Mouse (Mus musculus) limb, embryonic 12.5 days (tissue): ENCODE measurements around the gene Ankrd17. TPM values are rescaled to one million over a fixed set of nuclear protein-coding genes. Genes with fewer than 3 reads are reported as not detected.

ENCODE experiments used
- ATAC-seq: fragments of 200-750 bp; cut with Nextera tagmentation; 2 replicates; pipeline ENCODE4 v1.8.0; 2017; ENCODE audit warnings: low read depth, moderate TSS enrichment; ENCODE audit not compliant: insufficient number of reproducible peaks, insufficient read depth, low FRiP score, low TSS enrichment
- H3K27ac ChIP-seq: fragments of 300-500 bp; sonication (generic); 2 replicates; pipeline ENCODE4 v1.5.1; 2016; ENCODE audit warnings: mild to moderate bottlenecking, moderate library complexity
- H3K27me3 ChIP-seq: fragments of 300-500 bp; sonication (generic); 2 replicates; pipeline ENCODE4 v1.6.1; 2016; ENCODE audit warnings: mild to moderate bottlenecking, moderate library complexity
- H3K36me3 ChIP-seq: fragments of 300-500 bp; sonication (generic); 2 replicates; pipeline ENCODE4 v1.6.1; 2016; ENCODE audit warnings: mild to moderate bottlenecking, moderate library complexity
- H3K4me1 ChIP-seq: fragments of 300-500 bp; sonication (generic); replicated peaks from 2 replicates; pipeline ENCODE4 v1.6.1; 2016
- H3K4me2 ChIP-seq: fragments of 300-500 bp; sonication (generic); 2 replicates; pipeline ENCODE4 v1.6.1; 2016; ENCODE audit warnings: mild to moderate bottlenecking, moderate library complexity
- H3K4me3 ChIP-seq: fragments of 300-500 bp; sonication (generic); replicated peaks from 2 replicates; pipeline ENCODE4 v1.5.1; 2016; ENCODE audit warnings: mild to moderate bottlenecking
- H3K9ac ChIP-seq: fragments of 300-500 bp; sonication (generic); replicated peaks from 2 replicates; pipeline ENCODE4 v1.6.1; 2016; ENCODE audit warnings: mild to moderate bottlenecking, moderate library complexity
- H3K9me3 ChIP-seq: fragments of 300-500 bp; sonication (generic); 2 replicates; pipeline ENCODE4 v1.6.1; 2016; ENCODE audit warnings: mild to moderate bottlenecking, moderate library complexity
- WGBS: fragments of 180-500 bp; shearing (Covaris S2); methylation state at CpG from one replicate; pipeline ENCODE4 v1.1.7; 2016; 5-methylcytosine and 5-hydroxymethylcytosine counted together
- polyA plus RNA-seq: library from polyadenylated mRNA; unstranded; fragments of >200 nt; fragmentation: Nextera tagmentation; extraction: Ambion mirVana; gene quantifications from 2 replicates; pipeline ENCODE4 v1.2.1, GENCODE M21; 2016

Gene Ankrd17
- polyA plus RNA-seq, 1 experiment from 2014 or later: 30.4 TPM

- no peak for ATAC-seq
- peak within 1 kb of the TSS; percentile 94 for H3K4me3 ChIP-seq
These were observed 608 bp upstream of the Ankrd17 start, which contains the start of gene Gm9958 for GRCm38 (mm10) chr5:90367067-90367303. Gene Gm9958 (plus strand): TSS chr5:90367204.

GRCm38 (mm10) chr5:90365141-90365951 is 1.0 kb downstream of the Ankrd17 start:
- no peaks in the 10 kb centered on the region for H3K27me3 ChIP-seq
- under 1% methylated on average over 58 of the region's 61 CpGs for WGBS
- no peaks in the 10 kb centered on the region for H3K36me3 ChIP-seq
- H3K27ac ChIP-seq: peak overlapping the region; percentile 100
- ATAC-seq: peak; percentile 14
- peak overlapping the region; percentile 73 for H3K4me2 ChIP-seq
- peaks cover 20% of the 10 kb centered on the region for H3K4me1 ChIP-seq
- H3K9me3 ChIP-seq: no peaks in the 10 kb centered on the region
- H3K4me3 ChIP-seq: peak overlapping the region; percentile 94
- H3K9ac ChIP-seq: peak overlapping the region; percentile 98

More at GRCm38 (mm10) chr5:90367067-90367303, 608 bp upstream of the Ankrd17 start, which contains the start of gene Gm9958:
- Histone ChIP-seq H3K4me1 (peaks cover 20% of the 10 kb centered on the region), H3K9me3 (no peaks in the 10 kb centered on the region), H3K27me3 (no peaks in the 10 kb centered on the region), H3K4me2 (peak within 1 kb of the TSS; percentile 73), H3K36me3 (no peaks in the 10 kb centered on the region), H3K9ac (peak within 1 kb of the TSS; percentile 98), H3K27ac (peak within 1 kb of the TSS; percentile 100)
- 3% methylated on average over 7 of the region's 7 CpGs for WGBS

GRCm38 (mm10) chr5:90364526-90364925 is 1.9 kb downstream of the Ankrd17 start:
- H3K36me3 ChIP-seq: peaks cover 7% of the 10 kb centered on the region; the same call in 1 of the 2 replicates
- no peak for ATAC-seq
- no peak overlapping the region for H3K27ac ChIP-seq
- H3K4me1 ChIP-seq: peaks cover 20% of the 10 kb centered on the region
- peak overlapping the region; percentile 98 for H3K9ac ChIP-seq
- H3K27me3 ChIP-seq: no peaks in the 10 kb centered on the region
- H3K4me3 ChIP-seq: peak overlapping the region; percentile 94
- peak overlapping the region; percentile 73 for H3K4me2 ChIP-seq
- WGBS: 4% methylated on average over 6 of the region's 6 CpGs
- H3K9me3 ChIP-seq: no peaks in the 10 kb centered on the region

DNA sequence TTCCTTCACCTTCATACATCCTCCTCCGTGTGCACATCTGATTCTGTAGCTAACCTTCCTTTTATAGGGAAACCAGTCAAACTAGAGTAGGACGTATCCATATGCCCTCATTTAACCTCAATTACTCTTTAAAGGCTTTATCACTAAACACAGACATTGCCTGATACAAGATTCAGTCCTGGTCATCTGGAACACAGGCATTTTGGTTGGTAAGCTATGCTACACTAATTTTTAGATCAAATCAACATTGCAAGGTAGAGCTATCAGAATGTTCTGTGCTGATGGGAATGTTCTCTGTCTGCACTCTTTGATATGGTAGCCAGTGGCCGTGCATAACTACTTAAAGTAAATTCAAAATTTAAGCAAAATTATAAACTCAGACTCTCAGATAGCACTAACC is 10.6 kb downstream of the Ankrd17 start:
- WGBS: 91% methylated on average over 3 of the region's 3 CpGs
- no peak overlapping the region for H3K4me3 ChIP-seq
- no peaks in the 10 kb centered on the region for H3K4me1 ChIP-seq
- peaks cover 42% of the 10 kb centered on the region for H3K36me3 ChIP-seq
- H3K27ac ChIP-seq: no peak overlapping the region
- H3K27me3 ChIP-seq: no peaks in the 10 kb centered on the region
- no peaks in the 10 kb centered on the region for H3K9me3 ChIP-seq
- no peak overlapping the region for H3K9ac ChIP-seq
- H3K4me2 ChIP-seq: no peak overlapping the region
- no peak for ATAC-seq

- Histone ChIP-seq H3K4me3 (no peak overlapping the region), H3K27me3 (no peaks in the 10 kb centered on the region), H3K27ac (no peak overlapping the region), H3K9me3 (no peaks in the 10 kb centered on the region), H3K4me1 (no peaks in the 10 kb centered on the region), H3K36me3 (peaks cover 32% of the 10 kb centered on the region), H3K4me2 (no peak overlapping the region), H3K9ac (no peak overlapping the region)
- 88% methylated on average over 4 of the region's 4 CpGs for WGBS
- ATAC-seq: no peak
These were observed 12.6 kb downstream of the Ankrd17 start for GRCm38 (mm10) chr5:90353552-90354317.

DNA sequence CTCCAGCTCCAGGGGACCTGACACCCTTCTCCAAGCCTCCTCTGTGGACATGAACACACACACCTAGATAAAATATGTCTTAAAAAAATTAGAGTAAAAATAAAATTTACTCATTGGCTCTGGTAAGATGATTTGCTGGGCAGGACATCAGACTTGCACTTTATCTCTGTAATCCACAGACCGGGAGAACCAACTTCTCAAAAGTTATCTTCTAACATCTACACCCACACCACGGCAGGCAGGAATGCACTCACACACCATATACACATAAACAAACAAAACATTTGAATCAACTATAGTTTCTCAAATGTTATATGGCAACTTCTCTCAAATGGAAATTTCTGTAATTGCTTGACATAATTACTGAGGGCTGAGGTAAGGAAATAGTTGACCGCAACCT is 19.5 kb downstream of the Ankrd17 start:
- H3K4me1 ChIP-seq: no peaks in the 10 kb centered on the region
- 96% methylated on average over 3 of the region's 3 CpGs for WGBS

GRCm38 (mm10) chr5:90340847-90341246 is 25.5 kb downstream of the Ankrd17 start:
- H3K27me3 ChIP-seq: no peaks in the 10 kb centered on the region
- H3K4me3 ChIP-seq: no peak overlapping the region
- no peak overlapping the region for H3K4me2 ChIP-seq
- no peaks in the 10 kb centered on the region for H3K36me3 ChIP-seq
- peaks cover 23% of the 10 kb centered on the region for H3K4me1 ChIP-seq
- no peak for ATAC-seq
- H3K9ac ChIP-seq: no peak overlapping the region
- no peaks in the 10 kb centered on the region for H3K9me3 ChIP-seq
- WGBS: 79% methylated on average over 4 of the region's 4 CpGs
- no peak overlapping the region for H3K27ac ChIP-seq

More for the DNA sequence above, 19.5 kb downstream of the Ankrd17 start:
- Histone ChIP-seq H3K4me2 (no peak overlapping the region), H3K36me3 (no peaks in the 10 kb centered on the region), H3K9ac (no peak overlapping the region), H3K27me3 (no peaks in the 10 kb centered on the region), H3K27ac (no peak overlapping the region), H3K4me3 (no peak overlapping the region), H3K9me3 (no peaks in the 10 kb centered on the region)
- no peak for ATAC-seq

DNA sequence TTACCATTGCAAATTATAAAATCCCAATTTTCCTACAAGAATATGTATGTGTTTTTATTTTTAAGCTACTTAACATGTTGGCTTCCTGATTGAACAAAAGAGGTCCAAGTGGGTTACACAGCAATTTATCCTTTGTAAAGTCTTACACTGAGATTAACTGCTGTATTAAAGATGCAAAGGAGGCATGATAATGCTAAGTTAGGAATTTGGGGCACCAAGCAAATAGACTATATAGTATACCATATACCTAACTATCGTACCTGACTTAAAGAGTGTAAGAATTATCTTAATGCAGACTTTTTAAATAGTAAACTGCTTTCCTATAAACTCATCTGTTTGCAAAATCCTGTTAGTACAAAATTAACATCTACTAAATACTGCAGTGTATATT is 26.4 kb downstream of the Ankrd17 start:
- Histone ChIP-seq H3K36me3 (no peaks in the 10 kb centered on the region), H3K27me3 (no peaks in the 10 kb centered on the region), H3K4me2 (peak overlapping the region; percentile 41; the same call in 1 of the 2 replicates), H3K9me3 (no peaks in the 10 kb centered on the region), H3K4me3 (no peak overlapping the region), H3K4me1 (peaks cover 23% of the 10 kb centered on the region), H3K9ac (no peak overlapping the region), H3K27ac (no peak overlapping the region)
- no peak for ATAC-seq
- 95% methylated on average over 1 of the region's 1 CpGs for WGBS

DNA sequence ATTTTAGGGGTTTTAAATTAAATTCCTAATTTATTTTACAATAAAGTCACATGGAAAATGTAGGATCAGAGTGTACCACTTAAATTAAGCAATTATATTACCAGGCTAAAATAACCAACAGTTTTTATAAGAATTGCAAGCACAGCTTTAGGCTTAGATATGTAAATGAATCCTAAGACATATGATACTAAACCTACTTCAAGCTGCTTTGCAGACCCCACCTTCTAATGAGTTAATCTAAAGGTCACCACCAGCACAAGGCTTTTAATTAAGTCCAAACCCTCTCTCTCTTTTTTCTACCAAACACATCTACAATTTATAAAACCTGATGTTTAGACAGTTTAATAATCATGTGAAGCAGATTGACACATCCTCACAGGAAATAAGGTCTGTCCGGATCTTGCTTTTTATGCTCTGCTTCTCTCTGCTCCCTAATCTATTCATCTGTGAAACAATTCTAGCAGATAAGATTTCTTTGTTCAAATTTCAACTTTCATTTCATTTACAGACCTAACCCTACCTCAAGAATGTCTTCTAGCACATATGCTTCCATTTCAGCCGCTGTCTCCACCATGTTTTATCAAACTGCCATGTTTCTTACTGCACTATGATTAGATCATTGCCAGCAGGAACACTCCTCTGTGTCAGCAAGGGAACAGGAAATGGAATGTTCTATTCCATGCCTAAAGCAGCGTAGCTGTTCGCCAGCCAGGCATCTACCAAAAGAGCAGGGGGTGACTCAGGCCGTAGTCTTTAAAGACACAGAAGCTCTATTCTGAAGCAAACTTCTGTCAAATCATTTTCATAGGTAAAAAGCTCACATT is 27.0 kb downstream of the Ankrd17 start:
- Histone ChIP-seq H3K9ac (no peak overlapping the region), H3K27ac (no peak overlapping the region), H3K27me3 (no peaks in the 10 kb centered on the region), H3K4me1 (peaks cover 23% of the 10 kb centered on the region), H3K9me3 (no peaks in the 10 kb centered on the region), H3K4me2 (peak overlapping the region; percentile 41), H3K36me3 (no peaks in the 10 kb centered on the region), H3K4me3 (no peak overlapping the region)
- no peak for ATAC-seq
- WGBS: 24% methylated on average over 5 of the region's 5 CpGs

GRCm38 (mm10) chr5:90338177-90339091 is 27.9 kb downstream of the Ankrd17 start:
- Histone ChIP-seq H3K4me2 (no peak overlapping the region), H3K27ac (no peak overlapping the region), H3K9ac (no peak overlapping the region), H3K9me3 (no peaks in the 10 kb centered on the region), H3K36me3 (no peaks in the 10 kb centered on the region), H3K4me1 (peaks cover 23% of the 10 kb centered on the region), H3K27me3 (no peaks in the 10 kb centered on the region), H3K4me3 (no peak overlapping the region)
- WGBS: 76% methylated on average over 7 of the region's 7 CpGs
- no peak for ATAC-seq
